Mouse (Mus musculus) mouse trophoblast stem cell (cell line): ENCODE data around the gene Ramp2.

ENCODE experiments used
- in situ Hi-C, 2 experiments: fragments of 300-500 bp; cut with MseI, MboI; formaldehyde crosslinking; loops; 2 replicates in 1 of 2; 3 replicates in 1 of 2; pipeline ENCODE4 v1.15.1; 2025

The Ramp2 gene

GRCm38 (mm10) chr11:101264954-101265471 is 19.2 kb downstream of the Ramp2 start:
- in situ Hi-C loops, result no loop called here

GRCm38 (mm10) chr11:101265906-101266305 is 20.1 kb downstream of the Ramp2 start:
- in situ Hi-C loops, result no loop called here

- in situ Hi-C loops, result no loop called here
Measured at GRCm38 (mm10) chr11:101269577-101270116, 23.8 kb downstream of the Ramp2 start.

- in situ Hi-C loops, result no loop called here
Measured at GRCm38 (mm10) chr11:101272446-101272845, 26.6 kb downstream of the Ramp2 start.

- in situ Hi-C loops, result no loop called here
Measured at GRCm38 (mm10) chr11:101275309-101275708, 29.5 kb downstream of the Ramp2 start.

GRCm38 (mm10) chr11:101276319-101277070 is 30.7 kb downstream of the Ramp2 start:
- in situ Hi-C loops, result no loop called here

GRCm38 (mm10) chr11:101277381-101278222 is 31.8 kb downstream of the Ramp2 start:
- in situ Hi-C loops, result no loop called here

- in situ Hi-C loops, result no loop called here
Measured at GRCm38 (mm10) chr11:101278223-101279192, 32.7 kb downstream of the Ramp2 start, which contains the start of the genes Cntd1 and Coa3. TSS of gene Cntd1 (plus strand) at chr11:101279012. TSS of gene Coa3 (minus strand) at chr11:101279114.

- in situ Hi-C loops, result no loop called here
Measured at GRCm38 (mm10) chr11:101279193-101279569, 33.4 kb downstream of the Ramp2 start.

- in situ Hi-C loops, result no loop called here
Measured at GRCm38 (mm10) chr11:101280837-101281236, 35.0 kb downstream of the Ramp2 start.

GRCm38 (mm10) chr11:101282896-101283295 is 37.1 kb downstream of the Ramp2 start:
- in situ Hi-C loops, result no loop called here

- in situ Hi-C loops, result no loop called here
Measured at GRCm38 (mm10) chr11:101283805-101284204, 38.0 kb downstream of the Ramp2 start.

GRCm38 (mm10) chr11:101287306-101287705 is 41.5 kb downstream of the Ramp2 start:
- in situ Hi-C loops, result no loop called here

GRCm38 (mm10) chr11:101291231-101291630 is 45.4 kb downstream of the Ramp2 start:
- in situ Hi-C loops, result no loop called here

- in situ Hi-C loops, result no loop called here
Measured at GRCm38 (mm10) chr11:101295191-101295590, 49.4 kb downstream of the Ramp2 start.

- in situ Hi-C loops, result loop anchor here in 1 of 2 experiments (10.0 kb wide), 1 partner anchor 86 kb away; no protein-coding TSS in a partner anchor
Measured at GRCm38 (mm10) chr11:101300881-101301280, 55.1 kb downstream of the Ramp2 start.

GRCm38 (mm10) chr11:101301299-101302003 is 55.6 kb downstream of the Ramp2 start:
- in situ Hi-C loops, result loop anchor here in 1 of 2 experiments (10.0 kb wide), 1 partner anchor 87 kb away; no protein-coding TSS in a partner anchor

- in situ Hi-C loops, result loop anchor here in 1 of 2 experiments (10.0 kb wide), 1 partner anchor 87 kb away; no protein-coding TSS in a partner anchor
Measured at GRCm38 (mm10) chr11:101302004-101302798, 56.4 kb downstream of the Ramp2 start, which contains the start of gene Becn1. TSS of gene Becn1 (minus strand) at chr11:101302286.

- in situ Hi-C loops, result loop anchor here in 1 of 2 experiments (10.0 kb wide), 1 partner anchor 93 kb away; no protein-coding TSS in a partner anchor
Measured at GRCm38 (mm10) chr11:101307744-101308143, 61.9 kb downstream of the Ramp2 start.
